Mouse (Mus musculus) spleen, adult 2 months (tissue): ENCODE measurements around the gene Hand1. TPM values are rescaled to one million over a fixed set of nuclear protein-coding genes. Genes with fewer than 3 reads are reported as not detected.

Experiments used
- DNase-seq, 2 experiments: peaks; one replicate each; pipeline versions ENCODE4 v3.0.0 to v3.0.0-alpha.2; 2012 to 2021; ENCODE audit warnings: low spot score in 2 of 2, low read depth in 1 of 2
- H3K27ac ChIP-seq: fragments of 200-500 bp; 2 replicates; pipeline ENCODE4 v1.5.1; 2012; ENCODE audit warnings: low read length, inconsistent platforms; ENCODE audit not compliant: insufficient read depth
- H3K27me3 ChIP-seq: fragments of 200-500 bp; 2 replicates; pipeline ENCODE4 v1.6.1; 2012; ENCODE audit warnings: mild to moderate bottlenecking, moderate library complexity, low read length, inconsistent platforms; ENCODE audit not compliant: control insufficient read depth, insufficient read depth
- H3K36me3 ChIP-seq: fragments of 200-500 bp; 2 replicates; pipeline ENCODE4 v1.6.1; 2012; ENCODE audit warnings: mild to moderate bottlenecking, low read length, inconsistent platforms; ENCODE audit not compliant: control insufficient read depth, insufficient read depth
- H3K4me1 ChIP-seq: fragments of 200-500 bp; 2 replicates; pipeline ENCODE4 v1.6.1; 2011; ENCODE audit warnings: inconsistent platforms; ENCODE audit not compliant: control insufficient read depth, insufficient read depth, insufficient read length
- H3K4me3 ChIP-seq: fragments of 200-500 bp; 2 replicates; pipeline ENCODE4 v1.5.1; 2011; ENCODE audit warnings: mild to moderate bottlenecking, inconsistent platforms; ENCODE audit not compliant: insufficient read depth, insufficient read length; ENCODE audit errors: extremely low read depth
- CTCF ChIP-seq: fragments of 200-500 bp; IDR thresholded peaks from 2 replicates; pipeline ENCODE4 v1.5.1; 2011; ENCODE audit warnings: mild to moderate bottlenecking, inconsistent platforms; ENCODE audit not compliant: insufficient read depth, insufficient read length, insufficient replicate concordance; ENCODE audit errors: extremely low read depth
- POLR2A ChIP-seq: fragments of 200-500 bp; IDR thresholded peaks from 2 replicates; pipeline ENCODE4 v1.6.1; 2011; ENCODE audit warnings: low read depth, low read length, inconsistent platforms
- WGBS: fragments of 180-500 bp; shearing (Covaris S2); methylation state at CpG from one replicate; pipeline ENCODE4 v1.1.7; 2018; 5-methylcytosine and 5-hydroxymethylcytosine counted together
- polyA plus RNA-seq: library from polyadenylated mRNA; depleted of rRNA; stranded (reverse); fragments of >200 nt; gene quantifications from 2 replicates; pipeline ENCODE4 v1.2.3, GENCODE M21; 2012; rRNA removed

Gene Hand1
- polyA plus RNA-seq, result not detected in 2 replicates

DNA sequence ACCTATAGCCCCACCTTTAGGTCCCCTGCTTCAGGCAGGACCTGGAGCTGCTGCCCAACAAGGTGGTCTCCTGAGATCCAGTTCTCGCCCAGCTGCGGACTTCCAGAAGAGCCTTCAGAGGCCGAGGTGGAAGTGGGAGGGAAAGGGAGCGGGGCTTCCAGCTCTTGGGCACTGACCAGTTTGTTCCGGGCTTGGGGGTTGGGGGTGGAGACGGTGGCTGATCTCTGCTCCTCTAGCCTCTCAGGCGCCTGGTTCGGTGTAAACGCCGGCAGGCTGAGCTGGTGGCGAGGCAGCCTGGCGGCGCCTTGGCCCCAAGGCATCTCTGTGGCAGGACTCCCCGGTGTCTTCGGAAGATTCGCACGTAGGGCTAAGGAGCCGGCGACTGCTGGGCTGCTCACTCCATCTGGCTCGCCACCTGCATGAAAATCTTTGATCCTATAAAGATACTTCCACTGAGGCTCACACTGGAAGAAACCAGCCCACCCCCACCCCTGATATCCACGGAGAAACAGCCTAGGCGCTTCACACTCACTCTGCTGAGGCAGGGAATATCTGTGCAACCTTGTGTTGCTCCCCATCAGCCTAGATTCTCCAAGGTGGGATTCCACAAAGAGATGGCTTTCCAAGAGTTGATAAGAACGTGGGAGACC is at the start of gene Hand1:
Hand1 (minus strand) TSS at position 267 of the 650 bp plus-strand sequence.
- H3K4me3 ChIP-seq, result no peak within 1 kb of the TSS
- no peak for TF ChIP-seq CTCF
- TF ChIP-seq POLR2A, result no peak
- peaks cover 38% of the 10 kb centered on the region for H3K27me3 ChIP-seq

DNA sequence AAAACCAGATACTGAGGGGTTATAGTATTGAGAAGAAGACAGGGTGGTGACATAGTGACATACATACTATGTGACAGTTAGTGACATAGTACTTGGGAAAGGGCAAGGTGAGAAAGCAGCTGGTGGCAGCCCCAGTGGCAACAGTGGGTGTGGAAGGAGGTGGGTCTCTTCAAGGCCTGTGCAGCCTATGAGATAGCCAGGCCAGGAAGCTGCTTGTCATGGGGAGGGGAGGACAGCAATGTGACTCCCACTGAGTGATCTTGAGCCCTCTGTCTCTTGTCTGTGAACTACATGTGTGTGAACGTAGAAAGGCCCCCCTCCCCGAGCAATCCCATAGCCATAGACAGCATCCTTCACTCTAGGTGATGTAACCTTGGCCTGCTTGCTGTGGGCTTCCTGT is 43.5 kb upstream of the Hand1 start:
- no peaks in the 10 kb centered on the region for H3K27me3 ChIP-seq
- H3K4me1 ChIP-seq, result no peaks in the 10 kb centered on the region
- H3K36me3 ChIP-seq, result no peaks in the 10 kb centered on the region
- WGBS, result 84% methylated on average over 2 of the region's 2 CpGs
- no peak overlapping the region for H3K4me3 ChIP-seq
- no peak for DNase-seq
- TF ChIP-seq POLR2A (no peak), CTCF (no peak)
- H3K27ac ChIP-seq, result no peak overlapping the region

More for the DNA sequence above, at the start of gene Hand1:
- Histone ChIP-seq H3K4me1 (peaks cover 3% of the 10 kb centered on the region; the same call in 1 of the 2 replicates), H3K27ac (no peak within 1 kb of the TSS), H3K36me3 (no peaks in the 10 kb centered on the region)
- no peak for DNase-seq
- WGBS, result 26% methylated on average over 23 of the region's 23 CpGs

DNA sequence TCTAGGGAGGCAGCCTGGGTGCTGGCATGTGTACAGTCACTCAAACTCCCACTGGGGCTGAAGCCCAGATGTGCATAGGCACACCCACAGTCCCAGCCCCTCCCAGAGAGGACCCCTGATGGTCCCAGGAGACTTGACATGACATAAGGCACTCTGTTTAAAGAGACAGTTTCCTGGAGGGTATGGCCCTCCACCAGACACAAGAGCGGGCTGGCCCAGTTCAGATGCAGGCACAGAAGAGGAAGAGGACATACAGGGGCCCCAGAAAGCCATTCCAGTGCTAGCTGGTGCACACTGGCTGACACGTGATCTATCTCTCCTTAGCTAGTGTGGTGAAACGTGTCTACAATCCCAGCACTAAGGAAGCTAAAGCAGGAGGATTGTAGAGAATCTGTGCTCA is 40.4 kb upstream of the Hand1 start:
- TF ChIP-seq CTCF (no peak), POLR2A (no peak)
- H3K4me1 ChIP-seq, result no peaks in the 10 kb centered on the region; the same call in 1 of the 2 replicates
- 13% methylated on average over 3 of the region's 3 CpGs for WGBS
- H3K27ac ChIP-seq, result no peak overlapping the region
- H3K27me3 ChIP-seq, result no peaks in the 10 kb centered on the region
- H3K4me3 ChIP-seq, result no peak overlapping the region
- DNase-seq, result peak in 1 of 2 experiments; percentile 27
- no peaks in the 10 kb centered on the region for H3K36me3 ChIP-seq

DNA sequence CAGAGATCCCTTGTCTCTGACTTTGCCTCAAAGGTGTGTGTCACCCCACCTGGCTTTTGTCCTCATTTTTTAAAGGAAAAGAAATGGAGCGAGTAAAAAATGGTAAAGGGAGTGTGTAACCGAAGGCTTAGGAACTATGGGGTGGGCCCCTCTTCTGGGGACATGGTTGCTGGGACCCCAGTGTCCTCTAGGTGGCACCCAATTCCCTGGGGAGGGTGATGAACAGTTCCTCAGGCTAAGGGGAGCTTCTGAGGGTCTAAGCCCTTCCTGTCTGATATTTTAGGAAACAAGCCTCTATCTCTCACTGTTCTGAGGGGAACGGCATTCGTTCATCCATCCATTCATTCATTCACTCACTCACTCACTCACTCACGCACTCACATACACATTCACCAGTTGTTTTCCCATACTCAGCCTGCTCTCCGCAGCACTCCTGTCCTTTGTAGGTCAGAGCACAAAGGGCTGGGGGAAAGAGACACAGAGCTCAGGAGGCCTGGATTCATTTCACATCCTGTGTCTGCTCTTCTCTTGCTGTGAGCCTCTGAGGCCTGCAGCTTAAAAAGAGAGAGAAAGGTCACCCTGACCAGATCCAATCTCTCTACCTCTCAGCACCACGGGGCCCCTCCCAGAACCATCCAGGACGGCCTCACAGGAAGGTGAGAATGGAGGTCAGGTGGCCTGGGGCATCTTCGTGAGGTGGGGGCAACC is 36.3 kb upstream of the Hand1 start:
- no peaks in the 10 kb centered on the region for H3K36me3 ChIP-seq
- no peaks in the 10 kb centered on the region; the same call in 1 of the 2 replicates for H3K4me1 ChIP-seq
- WGBS, result 42% methylated on average over 9 of the region's 9 CpGs
- no peak overlapping the region for H3K4me3 ChIP-seq
- TF ChIP-seq CTCF (peak; percentile 34; the same call in 1 of the 2 replicates), POLR2A (no peak)
- H3K27ac ChIP-seq, result no peak overlapping the region
- DNase-seq, result peak in 1 of 2 experiments; percentile 27
- H3K27me3 ChIP-seq, result no peaks in the 10 kb centered on the region

DNA sequence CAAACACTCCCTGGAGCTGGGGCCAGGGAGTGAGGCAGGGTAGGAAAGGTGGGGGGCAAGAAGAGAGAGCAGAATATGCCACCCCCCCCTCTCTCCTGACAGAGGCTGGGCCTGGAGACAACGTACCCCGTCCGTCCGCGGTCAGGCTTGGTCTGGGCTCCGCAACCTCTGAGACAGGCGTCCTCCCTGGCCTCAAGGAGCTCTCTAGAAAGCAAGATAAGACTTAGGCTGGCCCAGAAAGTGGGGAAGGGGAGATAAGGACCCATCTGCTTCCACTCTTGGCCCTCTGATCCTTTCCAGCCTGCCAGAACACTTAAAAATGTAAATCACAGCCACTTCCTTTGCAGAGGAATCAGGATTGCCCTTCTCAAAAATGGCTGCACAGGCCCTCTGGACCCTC is 33.8 kb upstream of the Hand1 start:
- Histone ChIP-seq H3K4me3 (no peak overlapping the region), H3K4me1 (no peaks in the 10 kb centered on the region; the same call in 1 of the 2 replicates), H3K27me3 (no peaks in the 10 kb centered on the region), H3K36me3 (no peaks in the 10 kb centered on the region), H3K27ac (no peak overlapping the region)
- 53% methylated on average over 7 of the region's 7 CpGs for WGBS
- DNase-seq, result no peak
- TF ChIP-seq CTCF, result no peak
- TF ChIP-seq POLR2A, result no peak

DNA sequence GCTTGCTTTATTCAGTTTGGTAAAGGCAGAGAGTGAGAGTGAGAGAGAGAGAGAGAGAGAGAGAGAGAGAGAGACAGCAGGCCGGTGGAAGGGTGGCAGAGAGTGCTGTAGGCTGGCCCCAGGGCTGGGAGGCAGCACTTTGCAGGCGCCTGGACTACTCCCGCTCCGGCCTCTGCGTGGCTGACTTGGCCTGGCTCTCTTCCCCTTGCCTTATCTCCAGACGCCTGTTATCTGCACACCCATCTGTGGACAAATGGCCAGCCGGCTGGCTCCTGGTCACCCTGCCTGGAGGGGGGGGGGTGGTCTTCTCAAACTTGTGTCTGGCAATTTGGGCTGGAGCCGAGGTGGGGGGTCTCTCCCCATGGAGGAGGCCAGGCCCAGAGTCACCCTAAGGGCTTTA is 32.0 kb upstream of the Hand1 start:
- no peak for TF ChIP-seq CTCF
- TF ChIP-seq POLR2A, result no peak
- H3K4me1 ChIP-seq, result no peaks in the 10 kb centered on the region; the same call in 1 of the 2 replicates
- 71% methylated on average over 8 of the region's 8 CpGs for WGBS
- no peaks in the 10 kb centered on the region for H3K36me3 ChIP-seq
- DNase-seq, result no peak
- no peak overlapping the region for H3K4me3 ChIP-seq
- H3K27me3 ChIP-seq, result no peaks in the 10 kb centered on the region
- no peak overlapping the region for H3K27ac ChIP-seq

DNA sequence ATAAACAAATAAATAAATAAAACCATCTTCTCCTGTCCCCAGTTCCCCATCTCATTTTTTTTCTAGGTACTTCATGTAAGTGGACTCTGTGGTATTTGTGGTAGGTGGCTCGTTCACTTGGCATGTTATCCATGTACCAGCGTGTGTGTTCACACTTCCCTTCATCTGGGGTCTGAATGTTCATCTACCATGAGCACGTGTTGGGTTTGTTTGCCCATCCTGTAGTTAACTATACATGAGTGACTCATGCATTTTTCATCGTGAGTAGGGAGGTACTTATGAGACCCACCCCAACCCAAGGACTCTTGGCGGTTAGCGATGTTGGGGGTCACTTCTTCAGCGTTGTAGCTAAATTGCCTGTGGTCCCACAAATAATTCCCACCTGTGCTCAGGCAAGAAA is 29.5 kb upstream of the Hand1 start:
- H3K4me3 ChIP-seq, result no peak overlapping the region
- WGBS, result 74% methylated on average over 7 of the region's 7 CpGs
- H3K4me1 ChIP-seq, result no peaks in the 10 kb centered on the region
- no peaks in the 10 kb centered on the region for H3K36me3 ChIP-seq
- no peaks in the 10 kb centered on the region for H3K27me3 ChIP-seq
- no peak for TF ChIP-seq POLR2A
- no peak for TF ChIP-seq CTCF
- DNase-seq, result no peak
- H3K27ac ChIP-seq, result no peak overlapping the region
